Mouse (Mus musculus): ENCODE measurements around the gene Mag. TPM values are rescaled to one million over a fixed set of nuclear protein-coding genes. Genes with fewer than 3 reads are reported as not detected.

Mag gene
- polyA plus RNA-seq, 1 experiment from 2014 or later, result 0.27 TPM

GRCm38 (mm10) chr7:30890681-30891080, 24.0 kb downstream of the Mag start:
- 31% methylated on average over 2 of the region's 2 CpGs for WGBS (ENCODE audit: insufficient replicate concordance)
- no peak for ATAC-seq (ENCODE audit: low read depth)
- no peak overlapping the region for H3K27ac ChIP-seq (ENCODE audit: low read length)

GRCm38 (mm10) chr7:30888786-30889185, 25.9 kb downstream of the Mag start:
- no peak overlapping the region for H3K4me2 ChIP-seq (ENCODE audit: low read depth, low read length)
- H3K9ac ChIP-seq (ENCODE audit: low read depth, low read length), result no peak overlapping the region
- no peaks in the 10 kb centered on the region for H3K27me3 ChIP-seq (ENCODE audit: control insufficient read depth, insufficient read depth, low read depth, low read length)
- no peaks in the 10 kb centered on the region for H3K9me3 ChIP-seq (replicated peaks; ENCODE audit: control insufficient read depth, low read length)
- H3K36me3 ChIP-seq (ENCODE audit: control insufficient read depth, insufficient read depth), result no peaks in the 10 kb centered on the region
- ATAC-seq (ENCODE audit: low read depth), result no peak
- no peaks in the 10 kb centered on the region for H3K4me1 ChIP-seq (ENCODE audit: control insufficient read depth, low read depth, low read length)
- 61% methylated on average over 7 of the region's 7 CpGs for WGBS (ENCODE audit: insufficient replicate concordance)
- no peak overlapping the region for H3K27ac ChIP-seq (ENCODE audit: low read length)
- no peak overlapping the region for H3K4me3 ChIP-seq (ENCODE audit: low read depth, low read length)

More at GRCm38 (mm10) chr7:30890681-30891080, 24.0 kb downstream of the Mag start:
- Histone ChIP-seq H3K27me3 (ENCODE audit: control insufficient read depth, insufficient read depth, low read depth, low read length) (no peaks in the 10 kb centered on the region), H3K4me2 (ENCODE audit: low read depth, low read length) (no peak overlapping the region), H3K4me3 (ENCODE audit: low read depth, low read length) (no peak overlapping the region), H3K9ac (ENCODE audit: low read depth, low read length) (no peak overlapping the region), H3K9me3 (replicated peaks; ENCODE audit: control insufficient read depth, low read length) (no peaks in the 10 kb centered on the region), H3K36me3 (ENCODE audit: control insufficient read depth, insufficient read depth) (no peaks in the 10 kb centered on the region), H3K4me1 (ENCODE audit: control insufficient read depth, low read depth, low read length) (no peaks in the 10 kb centered on the region)

GRCm38 (mm10) chr7:30887568-30888188, 27.0 kb downstream of the Mag start:
- no peak for ATAC-seq (ENCODE audit: low read depth)
- WGBS (ENCODE audit: insufficient replicate concordance), result 58% methylated on average over 14 of the region's 14 CpGs
- no peaks in the 10 kb centered on the region for H3K9me3 ChIP-seq (replicated peaks; ENCODE audit: control insufficient read depth, low read length)
- H3K4me3 ChIP-seq (ENCODE audit: low read depth, low read length), result no peak overlapping the region
- no peak overlapping the region for H3K4me2 ChIP-seq (ENCODE audit: low read depth, low read length)
- no peaks in the 10 kb centered on the region for H3K4me1 ChIP-seq (ENCODE audit: control insufficient read depth, low read depth, low read length)
- H3K27ac ChIP-seq (ENCODE audit: low read length), result no peak overlapping the region
- H3K27me3 ChIP-seq (ENCODE audit: control insufficient read depth, insufficient read depth, low read depth, low read length), result no peaks in the 10 kb centered on the region
- no peak overlapping the region for H3K9ac ChIP-seq (ENCODE audit: low read depth, low read length)
- no peaks in the 10 kb centered on the region for H3K36me3 ChIP-seq (ENCODE audit: control insufficient read depth, insufficient read depth)

- 61% methylated on average over 4 of the region's 4 CpGs for WGBS (ENCODE audit: insufficient replicate concordance)
- Histone ChIP-seq H3K9ac (ENCODE audit: low read depth, low read length) (no peak overlapping the region), H3K27me3 (ENCODE audit: control insufficient read depth, insufficient read depth, low read depth, low read length) (no peaks in the 10 kb centered on the region), H3K27ac (ENCODE audit: low read length) (no peak overlapping the region), H3K36me3 (ENCODE audit: control insufficient read depth, insufficient read depth) (no peaks in the 10 kb centered on the region), H3K4me1 (ENCODE audit: control insufficient read depth, low read depth, low read length) (no peaks in the 10 kb centered on the region), H3K4me2 (ENCODE audit: low read depth, low read length) (no peak overlapping the region), H3K4me3 (ENCODE audit: low read depth, low read length) (no peak overlapping the region), H3K9me3 (replicated peaks; ENCODE audit: control insufficient read depth, low read length) (no peaks in the 10 kb centered on the region)
- ATAC-seq (ENCODE audit: low read depth), result no peak
Measured at GRCm38 (mm10) chr7:30886852-30887251, 27.8 kb downstream of the Mag start.

GRCm38 (mm10) chr7:30884047-30884446, 30.6 kb downstream of the Mag start:
- no peaks in the 10 kb centered on the region for H3K4me1 ChIP-seq (ENCODE audit: control insufficient read depth, low read depth, low read length)
- no peaks in the 10 kb centered on the region for H3K27me3 ChIP-seq (ENCODE audit: control insufficient read depth, insufficient read depth, low read depth, low read length)
- no peak overlapping the region for H3K9ac ChIP-seq (ENCODE audit: low read depth, low read length)
- no peak overlapping the region for H3K4me3 ChIP-seq (ENCODE audit: low read depth, low read length)
- no peaks in the 10 kb centered on the region for H3K9me3 ChIP-seq (replicated peaks; ENCODE audit: control insufficient read depth, low read length)
- H3K27ac ChIP-seq (ENCODE audit: low read length), result no peak overlapping the region
- no peak for ATAC-seq (ENCODE audit: low read depth)
- H3K4me2 ChIP-seq (ENCODE audit: low read depth, low read length), result no peak overlapping the region
- H3K36me3 ChIP-seq (ENCODE audit: control insufficient read depth, insufficient read depth), result no peaks in the 10 kb centered on the region

- H3K36me3 ChIP-seq (ENCODE audit: control insufficient read depth, insufficient read depth), result no peaks in the 10 kb centered on the region
- WGBS (ENCODE audit: insufficient replicate concordance), result 59% methylated on average over 3 of the region's 3 CpGs
- H3K4me3 ChIP-seq (ENCODE audit: low read depth, low read length), result no peak overlapping the region
- no peak for ATAC-seq (ENCODE audit: low read depth)
- no peak overlapping the region for H3K9ac ChIP-seq (ENCODE audit: low read depth, low read length)
- H3K9me3 ChIP-seq (replicated peaks; ENCODE audit: control insufficient read depth, low read length), result no peaks in the 10 kb centered on the region
- no peaks in the 10 kb centered on the region for H3K27me3 ChIP-seq (ENCODE audit: control insufficient read depth, insufficient read depth, low read depth, low read length)
- no peak overlapping the region for H3K27ac ChIP-seq (ENCODE audit: low read length)
- H3K4me2 ChIP-seq (ENCODE audit: low read depth, low read length), result no peak overlapping the region
- no peaks in the 10 kb centered on the region for H3K4me1 ChIP-seq (ENCODE audit: control insufficient read depth, low read depth, low read length)
Measured at GRCm38 (mm10) chr7:30881367-30881766, 33.3 kb downstream of the Mag start.

- no peak within 1 kb of the TSS for H3K4me3 ChIP-seq (ENCODE audit: low read depth, low read length)
- no peak for ATAC-seq (ENCODE audit: low read depth)
- H3K4me1 ChIP-seq (ENCODE audit: control insufficient read depth, low read depth, low read length), result no peaks in the 10 kb centered on the region
- no peaks in the 10 kb centered on the region for H3K27me3 ChIP-seq (ENCODE audit: control insufficient read depth, insufficient read depth, low read depth, low read length)
- H3K9ac ChIP-seq (ENCODE audit: low read depth, low read length), result no peak within 1 kb of the TSS
- no peaks in the 10 kb centered on the region for H3K9me3 ChIP-seq (replicated peaks; ENCODE audit: control insufficient read depth, low read length)
- WGBS (ENCODE audit: insufficient replicate concordance), result 23% methylated on average over 7 of the region's 7 CpGs
- no peaks in the 10 kb centered on the region for H3K36me3 ChIP-seq (ENCODE audit: control insufficient read depth, insufficient read depth)
- H3K27ac ChIP-seq (ENCODE audit: low read length), result no peak within 1 kb of the TSS
- no peak within 1 kb of the TSS for H3K4me2 ChIP-seq (ENCODE audit: low read depth, low read length)
Measured at GRCm38 (mm10) chr7:30880176-30880575, 34.5 kb downstream of the Mag start, which contains the start of gene Cd22. Cd22 (minus strand) TSS chr7:30880342.

- no peak overlapping the region for H3K9ac ChIP-seq (ENCODE audit: low read depth, low read length)
- WGBS (ENCODE audit: insufficient replicate concordance), result 58% methylated on average over 6 of the region's 6 CpGs
- H3K27me3 ChIP-seq (ENCODE audit: control insufficient read depth, insufficient read depth, low read depth, low read length), result no peaks in the 10 kb centered on the region
- no peaks in the 10 kb centered on the region for H3K36me3 ChIP-seq (ENCODE audit: control insufficient read depth, insufficient read depth)
- no peaks in the 10 kb centered on the region for H3K4me1 ChIP-seq (ENCODE audit: control insufficient read depth, low read depth, low read length)
- no peak for ATAC-seq (ENCODE audit: low read depth)
- no peak overlapping the region for H3K4me2 ChIP-seq (ENCODE audit: low read depth, low read length)
- H3K4me3 ChIP-seq (ENCODE audit: low read depth, low read length), result no peak overlapping the region
- no peaks in the 10 kb centered on the region for H3K9me3 ChIP-seq (replicated peaks; ENCODE audit: control insufficient read depth, low read length)
- H3K27ac ChIP-seq (ENCODE audit: low read length), result no peak overlapping the region
Measured at GRCm38 (mm10) chr7:30878950-30879349, 35.7 kb downstream of the Mag start.

- Histone ChIP-seq H3K9me3 (replicated peaks; ENCODE audit: control insufficient read depth, low read length) (no peaks in the 10 kb centered on the region), H3K36me3 (ENCODE audit: control insufficient read depth, insufficient read depth) (no peaks in the 10 kb centered on the region), H3K27ac (ENCODE audit: low read length) (no peak overlapping the region), H3K27me3 (ENCODE audit: control insufficient read depth, insufficient read depth, low read depth, low read length) (no peaks in the 10 kb centered on the region), H3K4me1 (ENCODE audit: control insufficient read depth, low read depth, low read length) (no peaks in the 10 kb centered on the region), H3K9ac (ENCODE audit: low read depth, low read length) (no peak overlapping the region), H3K4me3 (ENCODE audit: low read depth, low read length) (no peak overlapping the region), H3K4me2 (ENCODE audit: low read depth, low read length) (no peak overlapping the region)
- 13% methylated on average over 15 of the region's 15 CpGs for WGBS (ENCODE audit: insufficient replicate concordance)
- no peak for ATAC-seq (ENCODE audit: low read depth)
Measured at GRCm38 (mm10) chr7:30873083-30873482, 41.6 kb downstream of the Mag start.

All from liver, embryonic 16.5 days (tissue).